20 mouse cellular contexts compared by ENCODE assay signal in genomic region chr1:135485179-135485578, GRCm38 (mm10). TPM values are rescaled to one million over a fixed set of nuclear protein-coding genes. Genes with fewer than 3 reads are reported as not detected.
DNase-seq lines count a peak whose midpoint lies in the region; ATAC-seq and TF ChIP-seq lines count a peak whose summit lies in the region.
"Had no signal": no experiment of that assay in that cellular context is flagged by ENCODE, and none has a peak within 500 bp of the region (broad histone marks: within the 10 kb centered on the region; RNA-seq: fewer than 3 reads in every experiment).

No protein-coding gene starts in this region.

- H3K4me2 ChIP-seq in heart, postnatal 0 days (ENCODE audit: low read depth, low read length) = no peak overlapping the region
- H3K4me2 ChIP-seq: embryonic facial prominence, embryonic 15.5 days; forebrain, embryonic 15.5 days; heart, embryonic 12.5 days; hindbrain, embryonic 15.5 days had no signal

- no peaks in the 10 kb centered on the region for H3K27me3 ChIP-seq in heart, embryonic 10.5 days (ENCODE audit: insufficient read depth, poor library complexity, severe bottlenecking)
- H3K27me3 ChIP-seq in heart, postnatal 0 days (ENCODE audit: control insufficient read depth, insufficient read depth, low read length) = no peaks in the 10 kb centered on the region
- H3K27me3 ChIP-seq: embryonic facial prominence, embryonic 15.5 days; forebrain, embryonic 15.5 days; heart, embryonic 12.5 days; hindbrain, embryonic 15.5 days had no signal

- peaks cover 56% of the 10 kb centered on the region for H3K4me1 ChIP-seq in heart, embryonic 10.5 days
- peaks cover 15% of the 10 kb centered on the region; the same call in 1 of the 2 replicates for H3K4me1 ChIP-seq in heart, postnatal 0 days (ENCODE audit: control insufficient read depth, insufficient read depth)
- H3K4me1 ChIP-seq: forebrain, embryonic 15.5 days; hindbrain, embryonic 15.5 days had no signal

- H3K9ac ChIP-seq in heart, postnatal 0 days (replicated peaks; ENCODE audit: low read depth, low read length) = no peak overlapping the region
- H3K9ac ChIP-seq: embryonic facial prominence, embryonic 15.5 days; forebrain, embryonic 15.5 days; heart, embryonic 12.5 days; hindbrain, embryonic 15.5 days had no signal

- 88% methylated on average over 7 of the region's 7 CpGs for WGBS in heart, embryonic 10.5 days
- 73% methylated on average over 7 of the region's 7 CpGs for WGBS in heart, postnatal 0 days

- no peak for TF ChIP-seq CTCF in heart, postnatal 0 days (IDR thresholded peaks at IDR 0.05; ENCODE audit: low read depth)

- no peak for DNase-seq in heart, embryonic 10.5 days (ENCODE audit: low spot score)
- DNase-seq in heart, adult 9 months (ENCODE audit: low spot score in 2 of 2) = no peak
- DNase-seq in heart, postnatal 0 days (ENCODE audit: low spot score) = no peak
- no peak for DNase-seq in heart, postnatal 25 days (ENCODE audit: low spot score)
- peak; percentile 21 for DNase-seq in ovary, postnatal 36 days (ENCODE audit: low spot score)
- DNase-seq in ovary, postnatal 14 days (ENCODE audit: low spot score) = no peak
- DNase-seq in kidney, postnatal 4 days = no peak
- DNase-seq: adrenal gland, postnatal 10 days; cerebellum, adult 11 months; cerebellum, adult 8-10 months; cerebellum, postnatal 14 days; embryo, embryonic 11 days; gastrocnemius, postnatal 10 days; kidney, adult 8-10 months had no signal

- no peak overlapping the region for H3K4me3 ChIP-seq in heart, embryonic 10.5 days
- H3K4me3 ChIP-seq in heart, postnatal 0 days (ENCODE audit: low read depth, low read length) = no peak overlapping the region
- H3K4me3 ChIP-seq: embryonic facial prominence, embryonic 15.5 days; forebrain, embryonic 15.5 days; heart, embryonic 12.5 days; hindbrain, embryonic 15.5 days had no signal

- H3K36me3 ChIP-seq in heart, embryonic 10.5 days = peaks cover 29% of the 10 kb centered on the region
- peaks cover 18% of the 10 kb centered on the region for H3K36me3 ChIP-seq in heart, postnatal 0 days (replicated peaks; ENCODE audit: control insufficient read depth, insufficient read depth, low read length)
- H3K36me3 ChIP-seq: embryonic facial prominence, embryonic 15.5 days; G1E had no signal

- no peak for TF ChIP-seq EP300 in heart, postnatal 0 days (IDR thresholded peaks at IDR 0.05; ENCODE audit: low read depth)

- ATAC-seq in heart, postnatal 0 days (ENCODE audit: insufficient read depth, low read depth) = no peak
- ATAC-seq: forebrain, embryonic 15.5 days; intestine, embryonic 16.5 days had no signal

- intact Hi-C loops in heart, postnatal 25 days (cut with DNase I) = no loop called here

- H3K27ac ChIP-seq in heart, embryonic 10.5 days = 0 out of 2 replicates have a peak overlapping the region, but pooled peaks have one; percentile 22
- 0 out of 2 replicates have a peak overlapping the region, but pooled peaks have one; percentile 8 for H3K27ac ChIP-seq in heart, postnatal 0 days (ENCODE audit: low read depth)
- H3K27ac ChIP-seq: embryonic facial prominence, embryonic 15.5 days; forebrain, embryonic 15.5 days; hindbrain, embryonic 15.5 days had no signal

- no peaks in the 10 kb centered on the region for H3K9me3 ChIP-seq in heart, embryonic 10.5 days
- no peaks in the 10 kb centered on the region for H3K9me3 ChIP-seq in heart, postnatal 0 days (replicated peaks; ENCODE audit: control insufficient read depth, low read length)
- H3K9me3 ChIP-seq: embryonic facial prominence, embryonic 15.5 days; forebrain, embryonic 15.5 days; G1E; hindbrain, embryonic 15.5 days had no signal

RNA-seq across cellular contexts. Expression of gene Ipo9, which starts 54.9 kb away (rescaled TPM):
- polyA plus RNA-seq in heart, embryonic 10.5 days (2016; fragmentation: Nextera tagmentation; extraction: Ambion mirVana) = 118 and 134 TPM in 2 replicates
- 41.0 and 67.8 TPM in 2 replicates for total RNA-seq in heart, postnatal 0 days (2014; rRNA removed; ENCODE audit: low replicate concordance)
- 27.7 and 32.3 TPM in 2 replicates for polyA plus RNA-seq in heart, postnatal 0 days (2015; fragmentation: Nextera tagmentation; extraction: Ambion mirVana)
- total RNA-seq in heart, postnatal 25 days (2021) = 10 to 100 TPM; 32.2 to 36.0 TPM
